Mouse (Mus musculus) cerebellum, postnatal 14 days (tissue): ENCODE results near the gene Pskh1.

ENCODE experiments used
- DNase-seq, 2 experiments: peaks; one replicate each; pipeline ENCODE4 v3.0.0; 2021; ENCODE audit warnings: mixed read lengths in 2 of 2

Gene Pskh1

DNA sequence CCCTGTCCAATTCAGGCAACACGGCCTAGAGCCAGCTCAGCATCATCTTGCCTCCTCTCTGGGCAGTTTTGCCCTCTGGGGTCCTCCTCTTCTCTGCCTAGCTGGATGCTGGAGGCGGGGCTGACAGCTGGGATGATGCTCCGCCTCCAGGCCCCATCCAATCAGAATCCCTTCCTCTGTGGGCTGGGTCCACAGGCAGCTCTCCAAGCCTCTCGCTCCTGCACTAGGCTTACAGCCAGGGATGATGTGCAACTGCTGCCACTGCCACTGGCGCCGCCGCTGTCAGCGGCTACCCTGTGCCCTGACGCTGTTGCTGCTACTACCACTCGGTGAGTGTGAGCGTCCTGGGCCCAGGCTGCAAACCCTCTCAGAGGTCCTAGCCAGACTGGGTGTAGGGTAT, 6.9 kb upstream of the Pskh1 start, which contains the start of gene Nrn1l:
Gene Nrn1l, plus strand, starts transcription at position 229 of the 400 bp plus-strand sequence.
- peak; percentile 49 to 62 for DNase-seq

DNA sequence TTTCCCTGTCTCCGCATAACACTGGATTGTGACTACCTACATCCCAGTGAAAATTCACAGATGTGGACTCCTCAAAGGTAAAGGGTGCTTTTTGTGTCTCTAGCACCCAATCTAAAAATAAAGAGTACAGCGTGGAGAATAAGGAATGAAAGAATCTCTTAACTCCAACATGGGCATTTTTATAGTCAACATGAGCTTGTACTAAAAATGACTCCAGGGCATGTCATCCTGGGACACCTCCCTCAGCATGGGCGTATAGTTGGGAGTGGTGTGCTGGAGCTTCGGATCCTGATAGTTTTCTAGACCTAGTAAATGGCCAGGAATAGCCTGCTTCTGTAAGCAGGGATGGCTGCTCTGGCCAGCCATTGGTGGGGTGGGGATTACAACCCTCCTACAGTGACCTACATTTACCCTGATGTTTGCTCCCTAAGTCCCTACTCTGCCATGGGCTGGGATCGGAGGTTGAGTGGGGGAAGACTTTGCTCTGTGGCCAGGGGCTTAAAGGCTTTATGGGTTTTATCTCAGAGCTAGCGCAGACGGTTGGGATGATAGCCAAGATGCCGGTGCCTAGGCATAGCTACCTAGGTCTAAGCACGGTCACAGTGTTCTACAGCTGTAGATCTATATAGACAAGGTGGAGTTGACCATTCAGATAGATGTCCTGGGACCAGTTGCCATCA, 2.3 kb upstream of the Pskh1 start:
- no peak for DNase-seq

DNA sequence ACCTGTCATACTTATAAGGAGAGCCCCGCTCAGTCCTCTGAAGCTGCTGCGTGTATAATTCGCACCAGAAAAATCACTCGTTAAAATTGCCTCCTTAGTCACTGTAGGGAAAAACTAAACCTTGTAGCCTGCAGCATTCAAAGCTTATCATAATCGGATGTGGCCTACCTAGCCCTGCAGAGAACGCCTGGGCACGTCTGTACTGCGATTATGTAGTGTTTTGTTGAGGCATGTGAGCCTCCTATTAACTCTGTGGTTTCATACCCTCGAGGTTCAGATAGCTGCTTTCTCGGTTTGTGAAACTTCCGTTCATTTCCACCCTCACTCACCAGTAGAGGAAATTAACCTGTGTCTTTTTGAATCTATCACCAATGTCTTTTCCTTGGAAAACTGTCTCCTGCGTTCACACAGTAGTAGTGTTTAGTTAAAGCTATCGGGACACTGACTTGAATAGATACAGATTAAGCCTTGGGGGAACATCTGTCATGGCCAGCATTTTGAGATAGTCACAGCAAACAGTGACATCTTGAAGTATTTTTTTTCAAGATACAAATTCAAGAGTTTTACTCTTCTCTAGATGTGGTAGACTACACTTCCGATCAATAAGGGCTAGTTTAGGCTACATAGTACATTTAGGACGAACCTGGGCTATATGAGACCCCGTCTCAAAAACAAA, 838 bp downstream of the Pskh1 start:
- no peak for DNase-seq

DNA sequence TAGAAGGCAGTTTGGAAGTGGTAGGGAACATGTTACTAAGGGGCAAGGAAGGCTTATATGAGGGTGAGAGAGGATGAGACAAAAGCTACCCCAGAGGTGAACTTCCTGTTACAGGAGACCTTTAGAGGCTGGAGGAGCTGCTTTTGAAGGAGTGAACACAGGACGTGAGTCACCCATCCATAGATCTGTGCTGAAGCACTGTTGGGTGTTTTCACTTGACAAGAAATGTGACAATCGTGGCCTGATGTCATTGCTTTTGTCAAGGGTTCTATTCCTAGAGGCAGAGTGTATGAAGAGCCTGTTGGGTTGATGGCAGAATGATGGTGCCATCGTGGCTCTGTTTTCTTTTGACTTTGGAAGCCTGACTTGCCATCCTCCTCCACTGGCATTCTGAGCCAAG, 19.1 kb downstream of the Pskh1 start:
- DNase-seq = no peak

DNA sequence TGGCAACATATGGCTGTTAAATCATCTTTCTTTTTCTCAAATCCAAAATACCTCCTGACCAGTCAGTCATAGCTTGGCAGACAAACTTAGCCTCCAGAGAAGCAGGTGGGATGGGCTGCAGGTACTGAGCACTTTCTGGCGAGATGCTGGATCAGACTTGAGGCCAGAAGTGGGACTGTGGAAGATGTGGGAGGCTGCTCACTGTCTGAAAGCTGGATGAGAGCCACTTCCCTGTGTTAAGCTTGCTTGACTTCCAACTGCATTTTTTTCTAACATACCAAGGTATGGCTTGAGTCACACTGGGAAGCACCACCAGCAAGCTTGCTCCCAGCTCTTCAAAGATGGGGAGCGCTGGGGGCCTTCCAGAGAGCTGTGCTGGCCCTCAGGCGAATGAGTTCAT, 24.9 kb downstream of the Pskh1 start:
- DNase-seq = no peak

DNA sequence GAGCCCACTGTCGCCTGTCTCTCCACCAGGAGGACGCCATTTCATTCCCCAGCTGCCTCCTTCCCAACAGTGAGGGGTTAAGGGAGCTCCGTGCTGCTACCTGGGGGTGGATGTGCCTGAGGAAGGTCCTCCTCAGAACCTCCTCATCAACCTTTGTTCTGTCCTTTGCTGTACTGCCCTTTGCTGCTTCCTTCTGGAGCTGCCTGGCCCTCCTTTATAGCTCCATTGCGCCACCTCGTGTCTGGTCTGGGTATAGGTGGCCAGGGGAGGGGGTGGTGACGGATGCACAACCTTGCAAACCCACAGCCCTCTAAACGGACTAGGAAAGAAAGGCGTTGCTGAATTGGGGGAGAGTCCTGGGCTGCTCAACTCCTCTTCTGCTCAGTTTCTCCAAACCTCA, 30.4 kb downstream of the Pskh1 start:
- peak; percentile 92 to 98 for DNase-seq

DNA sequence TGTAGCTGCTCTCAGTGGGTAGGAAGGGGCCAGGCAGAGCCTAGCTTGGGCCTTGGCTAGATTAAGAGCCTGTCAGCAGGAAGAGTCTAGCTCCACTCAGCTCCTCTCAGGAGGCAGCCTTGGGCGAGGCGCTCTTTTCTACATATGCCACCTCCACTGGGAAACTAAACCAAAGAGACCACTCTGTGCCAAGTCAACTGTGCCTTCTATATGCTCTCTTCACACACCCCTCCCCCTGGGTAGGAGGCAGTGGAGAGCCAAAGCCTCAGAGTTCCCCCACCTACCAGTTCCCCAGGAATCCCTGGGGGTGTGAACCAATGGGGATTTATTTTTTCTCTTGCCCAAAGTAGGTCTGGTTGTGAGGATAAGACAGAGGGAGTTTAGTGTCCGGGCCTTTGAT, 31.0 kb downstream of the Pskh1 start:
- DNase-seq = no peak

DNA sequence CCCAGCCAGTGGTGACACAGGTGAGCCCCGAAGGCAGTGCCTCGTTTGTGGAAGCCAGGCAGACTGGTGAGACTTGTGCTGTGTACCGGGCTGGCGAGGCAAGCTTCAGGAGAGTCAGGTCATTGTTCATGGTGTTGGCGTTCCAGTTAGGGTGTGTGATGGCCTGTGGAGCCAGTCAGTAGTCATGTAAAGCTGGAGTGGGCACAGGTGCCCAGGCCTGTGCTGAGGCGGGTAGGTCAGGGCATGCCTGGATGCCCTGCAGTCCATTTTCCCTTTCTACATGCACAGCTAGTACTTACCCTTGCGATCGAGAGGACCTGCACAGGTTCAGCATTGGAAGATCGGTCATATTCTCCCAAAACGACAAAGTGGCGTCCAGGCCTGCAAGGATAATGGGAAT, 32.3 kb downstream of the Pskh1 start:
- DNase-seq = no peak

DNA sequence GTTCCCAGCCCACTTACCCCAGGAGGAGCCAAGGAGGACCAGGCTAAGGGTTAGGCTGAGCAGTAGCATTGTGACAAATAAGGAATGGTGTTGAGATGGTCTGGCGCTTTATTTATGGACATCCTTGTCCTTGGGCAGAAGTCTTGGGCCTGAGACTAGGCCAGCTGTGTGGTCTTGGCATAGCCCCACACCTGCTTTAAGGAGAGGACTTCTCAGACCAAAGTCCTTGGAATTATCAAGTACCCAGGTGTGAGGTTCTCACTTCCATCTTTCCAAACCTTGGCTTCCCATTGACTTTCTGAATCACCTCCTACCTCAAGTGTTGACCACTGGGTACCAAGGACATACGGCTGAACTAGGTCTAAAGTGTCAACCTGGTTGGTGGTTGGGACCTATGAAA, 33.5 kb downstream of the Pskh1 start, which contains the start of gene Ctrl:
Gene Ctrl, minus strand, starts transcription at position 101 of the 400 bp plus-strand sequence.
- DNase-seq = no peak

DNA sequence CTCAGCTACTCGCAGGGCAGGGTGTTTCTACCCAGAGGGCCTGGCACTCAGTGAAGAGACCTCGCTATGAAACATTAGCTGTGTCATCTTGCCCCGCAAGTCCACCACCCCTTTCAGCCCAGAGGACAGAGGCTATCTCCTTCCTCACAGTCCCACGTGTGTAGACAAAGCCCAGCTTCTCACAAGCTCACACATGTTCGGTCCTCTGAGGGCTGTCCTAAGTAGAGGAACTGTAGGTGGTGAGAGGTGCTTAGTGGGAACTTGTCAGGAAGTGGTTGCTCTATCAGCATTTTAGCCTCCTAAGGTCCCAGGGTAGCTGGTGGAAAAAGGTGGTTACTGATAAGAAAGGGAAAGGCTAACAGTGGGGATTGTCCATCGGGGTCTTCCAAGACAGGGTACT, 34.9 kb downstream of the Pskh1 start:
- DNase-seq = no peak

DNA sequence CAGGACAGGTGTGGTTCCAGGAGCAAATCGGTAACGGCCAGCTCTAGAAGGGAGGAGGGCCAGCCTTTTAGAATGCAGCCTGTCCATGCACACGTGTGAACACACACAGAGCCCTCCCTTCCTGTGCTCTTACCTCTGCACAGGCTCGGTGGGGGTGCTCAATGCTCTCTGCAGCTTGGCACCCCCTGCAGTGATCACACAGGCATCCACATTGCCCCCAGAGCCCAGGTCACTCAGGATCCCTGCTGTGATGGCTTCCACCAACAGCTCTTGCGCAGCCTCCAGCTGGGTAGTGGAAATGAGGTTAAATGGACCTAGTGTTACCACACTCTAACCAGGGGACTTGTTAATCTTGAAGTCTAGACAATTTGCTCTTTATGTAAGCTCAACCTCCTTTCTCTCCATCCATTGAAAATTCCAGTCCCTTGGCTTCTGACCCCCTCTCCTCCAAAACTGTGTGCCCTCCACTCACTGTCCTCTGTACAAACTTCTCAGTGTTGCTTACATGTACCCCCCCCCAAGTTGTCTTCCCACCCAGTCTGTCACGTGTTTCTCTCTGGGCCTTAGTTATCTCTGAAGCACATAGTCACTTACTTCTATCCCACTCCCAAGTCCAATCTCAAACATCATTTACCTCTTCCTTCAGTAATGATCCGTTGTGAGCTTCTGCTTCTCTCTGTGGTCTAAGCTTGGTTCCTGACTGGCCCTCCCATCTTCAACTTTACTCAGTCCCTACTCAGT, 35.8 kb downstream of the Pskh1 start:
- DNase-seq = peak; percentile 37 to 46

DNA sequence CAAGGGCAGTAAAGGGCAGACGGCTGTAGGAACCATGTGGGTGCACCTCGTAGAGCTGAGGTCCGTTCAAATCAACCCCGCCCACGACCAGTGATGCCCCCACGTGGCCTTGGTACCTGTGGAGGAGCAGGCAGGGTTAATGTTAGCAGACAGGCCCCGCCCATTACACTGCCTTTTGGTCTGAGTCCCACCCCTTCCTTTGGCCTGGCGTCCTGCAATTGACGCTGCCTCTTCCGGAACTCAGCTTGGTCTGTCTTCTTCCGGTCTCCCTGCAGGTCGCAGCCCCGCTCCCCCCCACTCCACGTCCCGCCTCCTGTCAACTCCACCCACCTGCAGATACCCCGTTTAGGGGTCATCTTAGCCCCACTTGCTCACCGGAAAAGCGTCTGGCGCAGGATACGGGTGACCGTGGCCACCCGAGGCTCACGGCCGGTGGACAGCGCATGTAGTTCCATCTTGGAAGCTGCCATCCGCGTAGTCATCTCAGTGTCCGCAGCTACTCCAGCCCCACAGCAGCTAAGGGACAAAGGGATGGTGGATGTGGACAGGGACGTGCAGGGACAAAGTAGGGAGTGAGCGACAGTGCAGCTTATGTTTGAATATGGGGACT, 36.7 kb downstream of the Pskh1 start:
- peak; percentile 92 for DNase-seq

DNA sequence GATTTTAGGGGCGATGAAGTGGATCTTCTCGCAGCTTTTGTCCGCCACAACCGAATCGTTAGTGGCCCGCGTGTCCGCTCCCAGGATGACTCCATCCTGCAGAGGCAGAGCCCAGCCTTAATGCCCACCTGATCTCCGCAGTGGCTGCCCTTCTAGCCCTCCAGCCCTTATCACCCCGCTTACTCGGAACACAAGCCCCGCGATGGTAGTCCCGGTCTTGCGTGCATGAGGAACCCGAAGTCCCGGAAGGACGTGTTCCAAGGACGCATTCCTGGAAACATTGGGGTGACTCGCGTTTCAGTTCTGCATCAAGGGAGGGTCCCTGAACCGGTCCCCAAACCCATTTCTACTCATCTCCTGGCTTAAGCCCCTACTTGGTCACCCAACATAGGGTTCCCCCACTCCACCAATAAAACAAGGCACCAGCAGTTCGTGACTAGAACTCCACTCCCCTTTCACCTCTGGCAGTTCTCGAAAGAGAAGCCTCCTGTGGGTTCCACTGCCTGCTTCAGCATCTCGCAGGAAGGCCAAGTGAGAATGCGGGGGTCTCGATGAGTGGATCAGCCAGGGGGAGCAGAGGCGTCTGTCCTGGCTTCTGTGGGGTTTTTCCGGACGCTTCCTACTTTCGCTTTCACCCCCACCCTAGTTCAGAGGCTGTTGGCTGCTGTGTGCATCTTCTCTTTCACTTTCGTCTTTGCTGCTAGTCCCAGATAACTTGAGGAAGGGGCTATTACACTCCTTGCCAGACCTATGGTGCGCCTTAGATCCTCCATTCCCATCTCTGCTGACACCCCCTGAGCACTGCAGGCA, 37.5 kb downstream of the Pskh1 start:
- peak in 1 of 2 experiments; percentile 58 for DNase-seq

DNA sequence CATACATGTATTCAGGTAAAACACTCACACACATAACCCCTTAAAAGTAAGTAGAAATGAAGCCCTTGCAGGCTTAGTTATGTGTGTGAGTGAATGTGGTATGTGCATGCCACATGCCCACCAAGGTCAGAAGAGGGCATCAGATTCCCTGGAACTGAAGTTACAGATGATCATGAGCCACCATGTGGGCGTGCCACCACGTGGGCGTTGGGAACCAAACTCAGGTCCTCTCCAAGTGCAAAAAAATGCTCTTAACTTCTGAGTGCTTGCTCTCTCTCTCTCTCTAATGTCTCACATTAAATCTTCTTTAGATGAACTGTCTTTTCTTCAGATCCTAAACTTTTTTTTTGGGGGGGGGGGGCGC, 38.0 kb downstream of the Pskh1 start, which contains the start of gene Psmb10:
Gene Psmb10, minus strand, starts transcription at position 139 of the 364 bp plus-strand sequence.
- DNase-seq = peak in 1 of 2 experiments; percentile 35

DNA sequence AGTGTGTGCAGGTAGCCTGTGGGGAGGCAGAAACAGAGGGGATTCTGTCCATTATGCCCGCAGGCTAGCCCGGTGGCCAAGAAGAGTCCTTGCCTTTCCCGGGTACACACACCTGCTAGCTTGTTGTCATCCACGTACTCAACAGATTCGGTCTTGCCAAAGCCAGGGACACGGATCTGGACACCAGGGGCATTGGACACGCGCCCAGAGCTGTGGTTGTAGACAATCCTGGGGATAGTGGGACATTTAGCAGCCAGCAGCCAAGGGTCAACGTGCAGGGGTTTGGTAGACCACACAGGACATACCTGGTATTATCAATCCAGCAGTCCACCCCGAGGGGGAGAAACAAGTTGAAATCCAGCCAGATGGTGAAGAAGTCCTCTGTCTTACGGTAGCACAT, 41.8 kb downstream of the Pskh1 start:
- no peak for DNase-seq

DNA sequence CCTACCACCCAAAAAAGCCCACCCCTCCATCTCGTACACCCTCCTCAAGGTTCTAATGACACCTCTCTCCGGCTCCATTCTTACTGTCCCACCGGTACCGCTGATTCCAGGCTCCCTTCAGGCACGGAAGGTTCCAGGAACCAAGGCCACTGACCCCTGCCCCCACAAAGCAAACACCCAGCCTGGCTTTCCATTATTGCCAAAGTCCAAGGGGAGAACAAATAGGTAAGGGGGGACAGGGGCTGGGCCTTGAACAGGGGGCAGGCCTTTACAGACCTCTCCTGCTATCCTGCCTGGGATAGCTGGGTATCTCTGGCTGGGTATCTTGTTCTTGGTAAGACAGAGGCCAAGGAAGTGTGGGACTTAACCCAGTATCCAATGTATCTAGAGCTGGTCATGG, 42.3 kb downstream of the Pskh1 start:
- DNase-seq = no peak

DNA sequence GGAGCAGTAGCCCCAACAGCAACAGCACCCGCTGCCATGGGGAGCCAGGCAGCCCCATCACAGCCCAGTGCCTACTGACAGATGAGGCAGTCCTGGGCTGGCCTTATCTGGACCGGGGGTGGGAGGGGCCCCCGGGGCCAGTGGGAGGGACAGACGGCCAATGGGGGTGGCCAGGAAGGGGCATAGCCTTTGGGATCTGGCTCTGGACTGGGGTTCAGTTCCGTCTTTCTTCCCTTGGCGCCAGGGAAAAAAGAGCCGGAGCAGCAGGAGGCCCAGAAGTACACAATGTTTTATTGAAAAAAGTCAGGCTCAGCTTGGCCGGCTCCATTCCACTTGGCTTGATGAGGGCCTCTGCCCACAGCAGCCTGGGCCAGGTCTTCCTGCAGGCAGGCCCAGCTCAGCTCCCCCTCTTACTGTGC, 43.1 kb downstream of the Pskh1 start, which contains the start of gene Lcat:
Gene Lcat, minus strand, starts transcription at position 62 of the 419 bp plus-strand sequence.
- no peak for DNase-seq

DNA sequence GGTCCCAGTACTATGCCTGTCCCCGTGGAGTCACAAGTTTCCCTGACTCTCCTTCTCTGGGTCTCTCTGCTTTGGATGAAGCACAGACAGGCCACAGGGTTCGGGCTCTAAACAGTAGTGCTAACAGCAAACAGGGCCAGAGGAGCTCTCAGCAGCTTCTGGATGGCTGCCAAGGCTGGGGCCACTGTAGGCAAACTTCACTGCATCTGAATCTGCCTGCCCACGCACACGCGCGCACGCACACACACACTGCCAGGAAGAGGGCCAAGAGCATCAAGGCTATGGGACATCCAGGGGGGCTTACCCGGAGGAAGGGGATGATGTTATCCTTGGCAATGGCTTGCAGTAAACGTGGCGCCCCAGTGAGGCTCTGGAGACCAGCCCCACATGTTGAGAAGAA, 49.1 kb downstream of the Pskh1 start:
- peak; percentile 61 to 69 for DNase-seq

DNA sequence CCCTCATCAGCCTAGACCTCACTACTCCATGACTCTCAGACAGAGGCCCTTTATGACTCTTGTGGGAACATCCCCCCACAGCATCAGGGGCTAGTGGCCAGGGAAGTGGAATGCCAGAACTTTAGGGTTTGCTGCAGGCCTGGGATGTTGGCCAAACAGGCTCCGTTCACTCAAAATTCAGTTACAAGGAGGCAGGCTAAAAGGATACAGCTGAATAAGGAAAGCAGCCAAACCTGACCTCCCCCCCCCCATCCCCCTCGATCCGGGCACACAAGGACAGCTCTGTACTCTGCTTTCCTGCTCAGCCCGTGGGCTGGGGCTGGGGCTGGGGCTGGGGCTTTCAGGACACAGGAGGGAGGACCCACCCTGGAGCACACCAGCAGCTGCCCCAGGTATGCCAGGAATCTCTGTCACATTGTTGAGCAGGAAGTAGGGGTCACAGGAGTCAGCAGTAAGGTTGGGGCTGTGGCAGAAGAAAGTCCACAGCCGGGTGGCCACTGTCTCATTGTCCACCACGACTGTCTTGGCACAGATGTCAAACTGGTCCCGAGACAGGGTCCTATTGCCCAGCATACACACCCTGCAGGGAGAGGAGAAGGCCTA, 50.9 kb downstream of the Pskh1 start:
- DNase-seq = peak in 1 of 2 experiments; percentile 40

DNA sequence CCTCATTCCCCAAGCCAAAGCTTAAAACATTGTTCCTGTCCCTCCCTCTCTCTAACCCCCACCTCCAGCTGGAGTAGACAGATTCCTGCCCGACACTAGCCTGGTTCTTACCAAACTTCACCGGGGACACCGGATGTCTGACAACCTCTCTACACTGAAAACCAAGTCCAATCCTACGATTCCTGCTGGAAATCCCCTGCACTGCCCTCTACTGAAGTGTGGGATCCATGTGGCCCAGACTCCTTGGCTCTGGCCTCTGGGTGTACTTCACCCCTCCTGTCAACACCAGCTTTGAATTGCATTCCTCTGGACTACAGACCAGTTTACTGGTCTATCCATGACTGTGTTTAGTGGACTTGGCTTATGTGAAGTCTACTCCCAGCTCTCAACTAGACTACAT, 56.3 kb downstream of the Pskh1 start:
- DNase-seq = no peak

DNA sequence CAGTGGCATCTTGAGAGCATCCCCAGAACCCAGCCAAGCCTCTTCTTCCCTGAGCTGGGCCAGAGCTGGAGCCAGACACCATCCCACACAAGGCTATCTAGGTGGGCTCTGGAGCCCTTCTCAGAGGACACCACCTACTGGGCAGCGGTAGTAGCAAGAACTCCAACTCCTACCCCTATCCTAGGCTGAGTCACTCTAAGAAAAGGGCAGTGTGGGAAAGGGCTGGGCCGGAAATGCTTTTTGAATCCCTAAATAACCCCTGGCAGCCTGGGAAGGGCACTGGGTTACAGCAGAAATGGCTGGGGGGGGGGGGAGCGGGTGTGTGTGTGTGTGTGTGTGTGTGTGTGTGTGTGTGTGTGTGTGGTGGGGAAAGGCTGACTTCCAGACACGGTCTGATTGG, 57.6 kb downstream of the Pskh1 start:
- DNase-seq = no peak

DNA sequence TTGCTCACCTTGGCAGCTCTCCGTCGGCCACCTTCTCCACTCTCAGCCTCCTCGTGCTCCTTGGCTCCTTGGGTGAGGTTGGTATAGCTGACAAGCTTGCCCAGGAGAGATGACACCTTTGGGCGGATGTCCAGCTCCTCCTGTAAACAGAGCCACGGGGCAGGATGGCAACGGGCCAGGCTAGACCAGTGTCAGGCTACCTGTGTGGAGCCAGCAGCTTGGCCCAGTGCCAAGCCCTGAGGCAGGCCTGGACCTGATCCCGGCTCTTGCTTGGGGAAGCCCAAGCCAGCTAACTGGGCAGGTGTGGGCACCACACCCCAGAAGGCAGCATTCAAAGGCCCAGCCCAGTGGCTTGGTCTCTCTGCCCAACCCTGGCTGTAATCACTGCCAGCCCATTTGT, 59.1 kb downstream of the Pskh1 start:
- peak; percentile 91 to 94 for DNase-seq
